Mouse (Mus musculus): Measurements from ENCODE around the gene Slc24a3.

GRCm38 (mm10) chr2:145656716-145657115, 489.2 kb downstream of the Slc24a3 start:
- TF ChIP-seq MAFK (IDR thresholded peaks at IDR 0.05; ENCODE audit: insufficient read depth, low read depth, low read length) (no peak), HCFC1 (IDR thresholded peaks at IDR 0.05; ENCODE audit: borderline replicate concordance, insufficient read depth, low read length) (no peak), ZNF384 (IDR thresholded peaks at IDR 0.05; ENCODE audit: low read depth, low read length) (no peak), ZC3H11A (IDR thresholded peaks at IDR 0.05; ENCODE audit: borderline replicate concordance, low read depth, low read length) (no peak)
